In genomic region chr17:47511111-47512020, GRCm38 (mm10) we compare ENCODE assay signal across 8 mouse cellular contexts. TPM values are rescaled to one million over a fixed set of nuclear protein-coding genes. Genes with fewer than 3 reads are reported as not detected.
DNase-seq lines count a peak whose midpoint lies in the region; ATAC-seq lines count a peak whose summit lies in the region.

No protein-coding gene starts in this region.

- no peak overlapping the region for H3K27ac ChIP-seq in hindbrain, embryonic 14.5 days

- H3K27me3 ChIP-seq in hindbrain, embryonic 14.5 days (ENCODE audit: control insufficient read depth, insufficient read depth, low read length): no peaks in the 10 kb centered on the region

- ATAC-seq in hindbrain, embryonic 14.5 days (ENCODE audit: low FRiP score): peak; percentile 86

- H3K9me3 ChIP-seq in hindbrain, embryonic 14.5 days (ENCODE audit: control insufficient read depth, low read length): no peaks in the 10 kb centered on the region

- no peak overlapping the region for H3K4me3 ChIP-seq in hindbrain, embryonic 14.5 days (replicated peaks; ENCODE audit: low read length)

- WGBS in hindbrain, embryonic 14.5 days: 17% methylated on average over 25 of the region's 25 CpGs

- H3K4me2 ChIP-seq in hindbrain, embryonic 14.5 days (replicated peaks): peak overlapping the region; percentile 33

- H3K36me3 ChIP-seq in hindbrain, embryonic 14.5 days (replicated peaks; ENCODE audit: control insufficient read depth, insufficient read depth): no peaks in the 10 kb centered on the region

- no peaks in the 10 kb centered on the region for H3K4me1 ChIP-seq in hindbrain, embryonic 14.5 days (replicated peaks; ENCODE audit: control insufficient read depth, insufficient read depth, low read length)

- H3K9ac ChIP-seq in hindbrain, embryonic 14.5 days: no peak overlapping the region

- peak; percentile 100 for DNase-seq in R1 (ENCODE audit: low read depth, low spot score)
- DNase-seq in cerebellum, postnatal 25 days: peak; percentile 85 to 90
- peak; percentile 96 to 97 for DNase-seq in frontal cortex, postnatal 25 days (ENCODE audit: low spot score in 2 of 2)
- peak; percentile 88 for DNase-seq in hindbrain, embryonic 14.5 days (ENCODE audit: low spot score)
- DNase-seq in layer of hippocampus, postnatal 36 days: peak; percentile 95 to 96
- DNase-seq in lung, postnatal 36 days: peak; percentile 99
- peak; percentile 92 for DNase-seq in retina, postnatal 7 days (ENCODE audit: low read depth, low spot score)
- peak; percentile 98 for DNase-seq in urinary bladder, adult 2 months (ENCODE audit: low spot score)

RNA-seq across cellular contexts. Expression of gene Ccnd3, which starts 6.5 kb away (rescaled TPM):
- polyA plus RNA-seq in hindbrain, embryonic 14.5 days (2014; fragmentation: Nextera tagmentation; extraction: Ambion mirVana): 78.9 and 80.3 TPM in 2 replicates
- 10 to 100 TPM; 35.2 to 44.3 TPM for total RNA-seq in layer of hippocampus, postnatal 36 days (2021)
- 110 and 134 TPM in 2 replicates for polyA plus RNA-seq in urinary bladder, adult 2 months (2012; rRNA removed)

RNA-seq across cellular contexts. Expression of gene Taf8, which starts 9.3 kb away (rescaled TPM):
- polyA plus RNA-seq in hindbrain, embryonic 14.5 days (2014; fragmentation: Nextera tagmentation; extraction: Ambion mirVana): 16.4 and 16.9 TPM in 2 replicates
- 10 to 100 TPM; 20.9 to 22.3 TPM for total RNA-seq in layer of hippocampus, postnatal 36 days (2021)
- 29.5 and 33.2 TPM in 2 replicates for polyA plus RNA-seq in urinary bladder, adult 2 months (2012; rRNA removed)
